Mouse (Mus musculus) kidney, adult 2 months (tissue): Measurements from ENCODE around the gene Zfp750. TPM values are rescaled to one million over a fixed set of nuclear protein-coding genes. Genes with fewer than 3 reads are reported as not detected.
A peak's percentile ranks its signal among the peaks of the same experiment; 100 is the strongest.

Experiments used
- DNase-seq: peaks from one replicate; pipeline ENCODE4 v3.0.0; 2021
- H3K27ac ChIP-seq: fragments of 200-500 bp; 2 replicates; pipeline ENCODE4 v1.5.1; 2012; ENCODE audit warnings: low read depth, low read length, control low read depth, inconsistent platforms; ENCODE audit not compliant: insufficient read depth
- H3K27me3 ChIP-seq: fragments of 200-500 bp; replicated peaks from 2 replicates; pipeline ENCODE4 v1.6.1; 2012; ENCODE audit warnings: mild to moderate bottlenecking, moderate library complexity, low read length, inconsistent platforms; ENCODE audit not compliant: control insufficient read depth, insufficient read depth
- H3K36me3 ChIP-seq: fragments of 200-500 bp; 2 replicates; pipeline ENCODE4 v1.6.1; 2012; ENCODE audit warnings: mild to moderate bottlenecking, moderate library complexity, low read length, inconsistent platforms; ENCODE audit not compliant: control insufficient read depth, insufficient read depth
- H3K4me1 ChIP-seq: fragments of 200-500 bp; 2 replicates; pipeline ENCODE4 v1.6.1; 2011; ENCODE audit warnings: low read length; ENCODE audit not compliant: control insufficient read depth, insufficient read depth
- H3K4me3 ChIP-seq: fragments of 200-500 bp; 2 replicates; pipeline ENCODE4 v1.5.1; 2011; ENCODE audit warnings: mild to moderate bottlenecking, low read depth, low read length, control low read depth; ENCODE audit not compliant: insufficient read depth
- CTCF ChIP-seq: fragments of 200-500 bp; conservative IDR thresholded peaks from 2 replicates; pipeline ENCODE4 v1.5.1; 2011; ENCODE audit warnings: low read depth, mild to moderate bottlenecking, control low read depth, low read length, moderate library complexity, mixed read lengths; ENCODE audit not compliant: insufficient read depth, insufficient read length
- POLR2A ChIP-seq: fragments of 200-500 bp; IDR thresholded peaks from one replicate; pipeline ENCODE4 v1.6.1; 2011; ENCODE audit warnings: low read depth, low read length, control low read depth
- WGBS: fragments of 180-500 bp; shearing (Covaris S2); methylation state at CpG from one replicate; pipeline ENCODE4 v1.1.7; 2018; 5-methylcytosine and 5-hydroxymethylcytosine counted together
- polyA plus RNA-seq: library from polyadenylated mRNA; depleted of rRNA; stranded (reverse); fragments of >200 nt; gene quantifications from 2 replicates; pipeline ENCODE4 v1.2.3, GENCODE M21; 2012

The Zfp750 gene
- polyA plus RNA-seq, 1 experiment = 3.3 TPM

GRCm38 (mm10) chr11:121556727-121557126 is 37.6 kb upstream of the Zfp750 start:
- WGBS = 90% methylated on average over 1 of the region's 1 CpGs
- Histone ChIP-seq H3K4me3 (no peak overlapping the region), H3K27ac (no peak overlapping the region), H3K4me1 (peaks cover 5% of the 10 kb centered on the region; the same call in 1 of the 2 replicates), H3K36me3 (no peaks in the 10 kb centered on the region), H3K27me3 (no peaks in the 10 kb centered on the region)
- DNase-seq = no peak
- TF ChIP-seq POLR2A (no peak), CTCF (no peak)

- H3K36me3 ChIP-seq = no peaks in the 10 kb centered on the region
- no peak overlapping the region for H3K4me3 ChIP-seq
- no peak for TF ChIP-seq CTCF
- TF ChIP-seq POLR2A = no peak
- no peak for DNase-seq
- H3K27me3 ChIP-seq = no peaks in the 10 kb centered on the region
- peaks cover 26% of the 10 kb centered on the region for H3K4me1 ChIP-seq
- H3K27ac ChIP-seq = no peak overlapping the region
- 96% methylated on average over 3 of the region's 3 CpGs for WGBS
Observed at GRCm38 (mm10) chr11:121553458-121553857, 34.3 kb upstream of the Zfp750 start.

DNA sequence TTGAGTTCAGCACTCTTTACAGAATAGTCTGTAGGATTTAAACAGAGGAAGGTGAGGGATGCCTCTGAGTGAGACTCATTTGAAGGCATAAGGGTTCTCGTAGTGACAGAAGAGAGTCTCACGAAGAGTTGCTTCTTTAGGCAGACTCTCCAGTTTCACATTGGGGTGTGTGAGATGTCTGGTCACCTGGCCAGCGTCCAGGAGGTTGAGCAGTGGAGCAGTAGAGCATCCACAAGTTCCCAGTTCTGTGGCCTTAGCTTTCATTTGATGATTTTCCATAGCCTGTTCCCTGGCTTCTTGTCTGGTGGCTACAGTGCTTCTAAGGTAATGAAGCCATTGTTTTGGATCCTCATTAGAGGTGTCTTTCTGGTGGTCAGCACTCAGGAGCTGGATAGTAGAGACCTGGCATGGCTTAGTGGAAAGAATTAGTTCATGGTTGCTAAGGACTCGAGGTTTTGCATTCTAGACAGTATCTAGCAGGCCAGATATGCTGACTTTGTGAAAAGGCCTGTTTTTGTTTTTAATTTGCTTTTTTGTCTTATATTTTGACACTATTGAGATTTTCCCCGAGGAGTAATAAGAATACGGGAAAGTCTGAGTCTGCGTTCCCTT is 33.8 kb upstream of the Zfp750 start:
- H3K4me3 ChIP-seq = no peak overlapping the region
- no peak overlapping the region for H3K27ac ChIP-seq
- no peaks in the 10 kb centered on the region for H3K27me3 ChIP-seq

GRCm38 (mm10) chr11:121552167-121552566 is 33.0 kb upstream of the Zfp750 start:
- 66% methylated on average over 4 of the region's 4 CpGs for WGBS
- Histone ChIP-seq H3K4me3 (no peak overlapping the region), H3K36me3 (no peaks in the 10 kb centered on the region), H3K27me3 (no peaks in the 10 kb centered on the region), H3K4me1 (peaks cover 38% of the 10 kb centered on the region), H3K27ac (no peak overlapping the region)
- TF ChIP-seq POLR2A (no peak), CTCF (no peak)
- peak; percentile 78 for DNase-seq

More for the DNA sequence above, 33.8 kb upstream of the Zfp750 start:
- H3K4me1 ChIP-seq = peaks cover 31% of the 10 kb centered on the region
- H3K36me3 ChIP-seq = no peaks in the 10 kb centered on the region
- peak; percentile 31 for DNase-seq
- no peak for TF ChIP-seq POLR2A
- no peak for TF ChIP-seq CTCF
- 78% methylated on average over 7 of the region's 7 CpGs for WGBS

DNA sequence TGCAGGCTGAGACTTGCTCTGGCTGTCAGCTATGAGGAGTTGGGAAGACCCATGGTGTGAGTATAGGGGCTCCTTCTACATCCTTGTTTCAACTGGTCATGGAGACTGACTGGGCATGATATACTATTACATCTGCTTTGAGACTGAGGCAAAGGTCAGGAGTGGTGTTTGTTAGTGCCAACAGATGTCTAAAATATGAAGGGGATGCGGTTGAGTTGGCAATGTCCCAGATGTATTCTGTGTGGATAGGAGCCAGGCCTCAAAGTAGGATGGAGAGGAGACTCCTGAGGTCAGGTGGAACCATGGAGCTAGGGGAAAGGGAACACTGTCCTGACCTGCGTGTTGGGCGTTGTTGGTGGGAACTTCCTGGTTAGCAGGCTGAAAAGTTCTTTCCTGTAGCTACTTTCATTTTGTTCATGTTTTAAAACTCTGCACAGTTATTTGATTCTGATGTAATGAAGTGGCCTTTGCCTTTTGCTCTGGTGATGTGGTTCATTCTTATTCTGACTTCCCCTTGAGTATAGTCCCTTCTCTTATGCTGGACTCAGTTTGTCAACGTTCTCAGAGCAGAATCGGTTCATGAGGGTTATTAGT is 32.2 kb upstream of the Zfp750 start:
- Histone ChIP-seq H3K4me3 (no peak overlapping the region), H3K27ac (peak overlapping the region; percentile 15), H3K36me3 (no peaks in the 10 kb centered on the region), H3K4me1 (peaks cover 39% of the 10 kb centered on the region), H3K27me3 (no peaks in the 10 kb centered on the region)
- 54% methylated on average over 5 of the region's 5 CpGs for WGBS
- TF ChIP-seq CTCF = no peak
- TF ChIP-seq POLR2A = no peak
- no peak for DNase-seq

- DNase-seq = peak; percentile 30
- H3K4me1 ChIP-seq = peaks cover 39% of the 10 kb centered on the region
- TF ChIP-seq POLR2A (no peak), CTCF (no peak)
- no peak overlapping the region for H3K4me3 ChIP-seq
- WGBS = 31% methylated on average over 17 of the region's 17 CpGs
- no peaks in the 10 kb centered on the region for H3K27me3 ChIP-seq
- peak overlapping the region; percentile 24; the same call in 1 of the 2 replicates for H3K27ac ChIP-seq
- H3K36me3 ChIP-seq = no peaks in the 10 kb centered on the region
Observed at GRCm38 (mm10) chr11:121549843-121550647, 30.9 kb upstream of the Zfp750 start.
